16 mouse cellular contexts compared by ENCODE assay signal in the genomic region with DNA sequence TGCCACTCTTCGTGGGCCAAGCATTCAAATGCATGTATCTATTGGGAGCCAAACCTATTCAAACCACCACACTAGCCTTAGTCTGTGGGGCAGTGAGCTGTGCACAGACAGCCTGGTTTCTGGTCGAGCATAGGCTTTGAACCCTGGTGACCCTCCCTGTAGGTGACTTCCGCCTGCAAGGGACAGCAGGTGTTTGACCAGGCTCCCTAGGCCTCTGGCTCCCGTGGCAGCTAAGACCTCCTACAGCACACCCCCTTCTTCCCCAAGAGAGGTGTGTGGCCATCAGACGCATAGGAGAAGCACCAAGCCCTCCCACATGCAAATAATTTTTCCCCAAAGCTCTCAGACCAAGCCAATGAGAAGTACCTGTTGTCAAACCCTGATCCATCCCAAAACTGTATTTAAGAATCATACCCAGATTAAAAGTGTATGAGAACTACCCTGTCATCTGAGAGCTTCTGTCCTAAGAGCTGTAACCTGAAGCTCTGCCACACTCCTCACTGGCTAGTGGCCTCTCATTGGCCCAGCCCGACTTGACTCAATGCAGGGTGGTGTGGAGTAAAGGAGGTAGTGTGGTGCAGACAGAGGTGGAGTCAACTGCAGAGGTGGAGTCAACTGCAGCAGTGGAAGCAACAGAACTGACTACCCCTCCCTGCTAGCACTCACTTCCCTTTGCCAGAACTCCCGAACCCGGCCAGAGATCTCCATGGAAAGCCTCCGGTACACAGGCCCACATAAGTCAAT.
DNase-seq lines count a peak whose midpoint lies in the region; ATAC-seq and TF ChIP-seq lines count a peak whose summit lies in the region.
"Had no signal": no experiment of that assay in that cellular context is flagged by ENCODE, and none has a peak within 500 bp of the region (broad histone marks: within the 10 kb centered on the region; RNA-seq: fewer than 3 reads in every experiment).

No protein-coding gene starts in this region.

- H3K9ac ChIP-seq in lung, embryonic 15.5 days: no peak overlapping the region
- H3K9ac ChIP-seq in embryonic facial prominence, embryonic 14.5 days (ENCODE audit: low read depth, low read length): no peak overlapping the region
- H3K9ac ChIP-seq: liver, embryonic 13.5 days; midbrain, embryonic 15.5 days; neural tube, embryonic 13.5 days had no signal

- peak; percentile 73 for ATAC-seq in lung, embryonic 15.5 days (ENCODE audit: borderline replicate concordance, extremely low read depth, low FRiP score, low TSS enrichment)
- ATAC-seq in embryonic facial prominence, embryonic 14.5 days (ENCODE audit: low read depth): peak; percentile 79; the same call in 1 of the 2 replicates
- ATAC-seq: midbrain, embryonic 15.5 days had no signal

- H3K9me3 ChIP-seq in lung, embryonic 15.5 days: no peaks in the 10 kb centered on the region
- H3K9me3 ChIP-seq in embryonic facial prominence, embryonic 14.5 days (ENCODE audit: control insufficient read depth, low read length): no peaks in the 10 kb centered on the region
- H3K9me3 ChIP-seq: liver, embryonic 13.5 days; midbrain, embryonic 15.5 days; neural tube, embryonic 13.5 days had no signal

- no peak for TF ChIP-seq CTCF in lung, adult 2 months (IDR thresholded peaks at IDR 0.05; ENCODE audit: insufficient read depth, low read length)

- H3K4me1 ChIP-seq in lung, embryonic 15.5 days: 0 out of 2 replicates have a peak, but pooled peaks cover 6% of the 10 kb centered on the region
- no peaks in the 10 kb centered on the region for H3K4me1 ChIP-seq in lung, adult 2 months (ENCODE audit: control insufficient read depth, insufficient read depth, low read length)
- no peaks in the 10 kb centered on the region for H3K4me1 ChIP-seq in embryonic facial prominence, embryonic 14.5 days (ENCODE audit: control insufficient read depth, insufficient read depth, low read length)
- H3K4me1 ChIP-seq: liver, embryonic 13.5 days; midbrain, embryonic 15.5 days; neural tube, embryonic 13.5 days had no signal

- no peaks in the 10 kb centered on the region for H3K36me3 ChIP-seq in lung, embryonic 15.5 days
- H3K36me3 ChIP-seq in embryonic facial prominence, embryonic 14.5 days (ENCODE audit: control insufficient read depth, insufficient read depth, low read length): no peaks in the 10 kb centered on the region
- H3K36me3 ChIP-seq: liver, embryonic 13.5 days; midbrain, embryonic 15.5 days; neural tube, embryonic 13.5 days had no signal

- H3K4me3 ChIP-seq in lung, embryonic 15.5 days: no peak overlapping the region
- no peak overlapping the region for H3K4me3 ChIP-seq in lung, adult 2 months (replicated peaks; ENCODE audit: extremely low read depth, low read depth, low read length)
- no peak overlapping the region for H3K4me3 ChIP-seq in embryonic facial prominence, embryonic 14.5 days (ENCODE audit: low read depth, low read length)
- H3K4me3 ChIP-seq: liver, embryonic 13.5 days; midbrain, embryonic 15.5 days; neural tube, embryonic 13.5 days had no signal

- no peaks in the 10 kb centered on the region for H3K27me3 ChIP-seq in lung, embryonic 15.5 days
- H3K27me3 ChIP-seq in embryonic facial prominence, embryonic 14.5 days (replicated peaks; ENCODE audit: control insufficient read depth, insufficient read depth, low read length): no peaks in the 10 kb centered on the region
- H3K27me3 ChIP-seq: liver, embryonic 13.5 days; midbrain, embryonic 15.5 days; neural tube, embryonic 13.5 days had no signal

- no peak overlapping the region for H3K27ac ChIP-seq in lung, embryonic 15.5 days
- H3K27ac ChIP-seq in embryonic facial prominence, embryonic 14.5 days (replicated peaks; ENCODE audit: low read depth, low read length): no peak overlapping the region
- H3K27ac ChIP-seq: liver, embryonic 13.5 days; midbrain, embryonic 15.5 days; neural tube, embryonic 13.5 days had no signal

- TF ChIP-seq POLR2A in lung, adult 2 months (IDR thresholded peaks at IDR 0.05; ENCODE audit: borderline replicate concordance, extremely low read depth, low read depth, low read length): no peak

- intact Hi-C loops in left cerebral cortex, postnatal 36 days (cut with DNase I): no loop called here

- 30% methylated on average over 9 of the region's 9 CpGs for WGBS in lung, embryonic 15.5 days
- 42% methylated on average over 9 of the region's 9 CpGs for WGBS in lung, adult 2 months
- 35% methylated on average over 9 of the region's 9 CpGs for WGBS in embryonic facial prominence, embryonic 14.5 days

- DNase-seq in lung, adult 2 months: no peak
- DNase-seq in embryo, embryonic 10 days (ENCODE audit: low spot score): peak; percentile 49
- no peak for DNase-seq in embryonic facial prominence, embryonic 14.5 days (ENCODE audit: low spot score)
- peak; percentile 10 for DNase-seq in lung, postnatal 36 days
- DNase-seq in left cerebral cortex, postnatal 36 days (ENCODE audit: low spot score in 2 of 2): no peak
- no peak for DNase-seq in spleen, postnatal 14 days (ENCODE audit: low spot score in 2 of 2)
- no peak for DNase-seq in cerebellum, adult 9-11 months
- DNase-seq: adrenal gland, postnatal 25 days; cerebellum, postnatal 36 days; kidney, adult 2 months; liver, embryonic 13.5 days; spleen, adult 18-20 months; thymus, adult 2 months had no signal

- H3K4me2 ChIP-seq in lung, embryonic 15.5 days: no peak overlapping the region
- no peak overlapping the region for H3K4me2 ChIP-seq in embryonic facial prominence, embryonic 14.5 days (ENCODE audit: low read depth, low read length)
- H3K4me2 ChIP-seq: liver, embryonic 13.5 days; midbrain, embryonic 15.5 days; neural tube, embryonic 13.5 days had no signal

Comparison
In these comparisons a context has a peak if more than half of its experiments do, and no peak if none do; other contexts are left out.
1. DNase-seq: peak in embryo, embryonic 10 days (single experiment) and lung, postnatal 36 days (single experiment); none in lung, adult 2 months (single experiment), embryonic facial prominence, embryonic 14.5 days (single experiment), left cerebral cortex, postnatal 36 days (0 of 2), spleen, postnatal 14 days (0 of 2) and cerebellum, adult 9-11 months (single experiment).